Mouse (Mus musculus) erythroblast, embryonic 14.5 days (primary cell): Measurements from ENCODE around the gene Arxes2. TPM values are rescaled to one million over a fixed set of nuclear protein-coding genes. Genes with fewer than 3 reads are reported as not detected.
"Not testable (repeated sequence)": the region's sequence is repeated elsewhere in the genome, so short reads cannot be mapped to it uniquely, and the experiment has no call there.

Experiments
- H3K27me3 ChIP-seq: 2 replicates; pipeline ENCODE4 v1.6.1; 2012; ENCODE audit warnings: inconsistent platforms; ENCODE audit not compliant: control insufficient read depth
- H3K36me3 ChIP-seq: 2 replicates; pipeline ENCODE4 v1.6.1; 2012; ENCODE audit warnings: mild to moderate bottlenecking, inconsistent platforms; ENCODE audit not compliant: control insufficient read depth
- H3K4me1 ChIP-seq: 2 replicates; pipeline ENCODE4 v1.6.1; 2012; ENCODE audit warnings: inconsistent platforms; ENCODE audit not compliant: control insufficient read depth
- H3K4me3 ChIP-seq: replicated peaks from 2 replicates; pipeline ENCODE3; 2012; ENCODE audit warnings: moderate library complexity, mild to moderate bottlenecking, inconsistent platforms
- H3K9me3 ChIP-seq: 2 replicates; pipeline ENCODE4 v1.6.1; 2012; ENCODE audit warnings: low read length, inconsistent platforms, mixed read lengths; ENCODE audit not compliant: control insufficient read depth
- GATA1 ChIP-seq: IDR thresholded peaks from 2 replicates; pipeline ENCODE4 v1.6.1; 2012; ENCODE audit warnings: low read length, inconsistent platforms, mixed read lengths
- TAL1 ChIP-seq: IDR thresholded peaks from 3 replicates; pipeline ENCODE4 v1.6.1; 2012; ENCODE audit warnings: low read length, inconsistent platforms, mixed read lengths
- polyA plus RNA-seq: library from polyadenylated mRNA; stranded (reverse); fragments of >175 nt; gene quantifications from 2 replicates; pipeline ENCODE4 v1.2.3, GENCODE M21; 2012

Gene Arxes2
- polyA plus RNA-seq, 1 experiment: 0.11 TPM

DNA sequence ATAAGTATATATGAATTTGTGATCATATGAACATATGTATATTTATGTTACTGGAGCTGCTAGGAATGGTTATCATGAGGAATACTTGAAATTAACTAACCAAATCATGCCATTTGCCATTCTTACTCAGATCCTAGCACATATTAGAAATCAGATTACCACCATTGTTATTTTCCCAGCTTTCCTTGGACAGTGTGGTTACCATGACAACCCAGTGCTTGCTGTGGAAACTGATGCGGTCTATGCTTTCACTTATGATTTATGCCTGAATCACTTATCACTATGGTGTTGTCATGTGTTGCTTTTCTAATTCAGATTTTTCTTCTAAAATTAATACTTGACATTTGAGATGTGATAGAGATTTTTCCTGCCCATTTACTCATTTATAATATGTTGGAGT, 36.7 kb downstream of the Arxes2 start:
- Histone ChIP-seq H3K36me3 (no peaks in the 10 kb centered on the region), H3K4me3 (no peak overlapping the region), H3K4me1 (no peaks in the 10 kb centered on the region), H3K27me3 (peaks cover 8% of the 10 kb centered on the region), H3K9me3 (no peaks in the 10 kb centered on the region)
- TF ChIP-seq TAL1: no peak

DNA sequence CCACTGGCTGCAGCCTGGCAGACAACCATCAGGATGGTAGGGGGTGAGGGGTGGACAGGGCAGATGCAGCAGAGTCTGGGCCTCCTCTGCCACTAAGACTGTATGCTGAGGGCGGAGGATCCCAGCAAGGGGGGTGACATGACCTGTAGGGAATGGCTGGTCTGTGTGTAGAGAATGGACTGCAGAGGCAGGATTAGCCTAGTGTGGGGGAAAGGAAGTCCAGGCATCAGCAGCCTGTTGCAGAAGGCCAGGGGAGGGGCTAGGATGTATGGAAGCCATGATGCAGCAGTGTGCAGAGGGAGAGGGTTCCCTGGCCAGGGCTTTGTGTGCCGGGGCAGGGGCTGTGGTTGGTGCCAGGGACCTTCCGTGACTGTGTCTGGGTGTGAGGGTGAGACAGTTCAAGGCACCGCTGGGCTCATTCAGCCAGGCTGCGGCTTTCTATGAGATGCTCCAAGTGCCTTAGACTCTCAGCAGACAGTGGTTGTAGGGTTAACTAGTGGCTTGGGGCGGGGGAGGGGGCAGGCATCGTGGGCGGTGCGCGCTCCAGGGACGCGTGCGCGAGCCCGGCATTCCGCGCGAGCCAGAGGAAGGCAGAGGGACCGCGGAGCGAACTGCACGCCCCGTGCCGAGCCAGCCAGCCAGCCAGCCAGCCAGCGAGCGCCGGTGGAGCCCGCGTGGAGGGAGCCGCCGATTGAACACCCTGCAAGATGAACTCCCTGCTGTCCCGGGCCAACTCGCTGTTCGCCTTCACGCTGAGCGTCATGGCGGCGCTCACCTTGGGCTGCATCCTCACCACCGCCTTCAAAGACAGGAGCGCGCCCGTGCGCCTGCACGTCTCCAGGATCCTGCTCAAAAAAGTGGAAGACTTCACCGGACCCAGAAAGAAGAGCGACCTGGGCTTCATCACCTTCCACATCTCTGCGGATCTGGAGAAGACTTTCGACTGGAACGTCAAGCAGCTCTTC, 39.5 kb downstream of the Arxes2 start, which contains the start of gene Arxes1:
TSS of gene Arxes1 (plus strand) at position 569 of the 965 bp plus-strand sequence.
- not testable (repeated sequence) for H3K27me3 ChIP-seq, H3K4me3 ChIP-seq, H3K4me1 ChIP-seq, H3K36me3 ChIP-seq, H3K9me3 ChIP-seq

DNA sequence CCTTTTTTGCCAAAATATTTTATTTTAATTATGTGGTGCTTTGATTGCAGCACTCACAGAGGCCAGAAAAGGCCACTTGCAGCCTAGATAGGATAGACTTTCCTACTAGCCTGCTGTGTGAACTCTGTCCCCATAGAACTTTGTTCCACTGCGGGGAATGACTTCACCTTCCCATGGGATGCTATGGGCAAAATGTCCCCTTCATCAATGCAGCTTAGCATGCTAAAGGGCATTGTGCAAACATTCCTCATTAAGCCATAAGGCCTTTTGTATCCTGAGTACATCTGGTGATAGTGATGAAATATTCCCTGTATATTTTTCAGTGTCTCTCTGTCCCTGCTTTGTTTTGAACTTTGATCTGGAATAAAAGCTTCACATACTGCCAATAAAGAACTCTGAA, 50.1 kb downstream of the Arxes2 start:
- no peak overlapping the region for H3K4me3 ChIP-seq
- no peaks in the 10 kb centered on the region for H3K9me3 ChIP-seq
- H3K36me3 ChIP-seq: no peaks in the 10 kb centered on the region
- TF ChIP-seq TAL1: no peak
- no peak for TF ChIP-seq GATA1
- no peaks in the 10 kb centered on the region for H3K4me1 ChIP-seq
- H3K27me3 ChIP-seq: no peaks in the 10 kb centered on the region

Other genes with a start within 250 kb of the Arxes2 start
- 0.13 and 0.25 TPM in 2 replicates for gene Bhlhb9, start 196.2 kb upstream of the Arxes2 start, polyA plus RNA-seq
- gene Gprasp2, start 154.8 kb upstream of the Arxes2 start, polyA plus RNA-seq: 0.23 TPM in 1 of 2 replicates, not detected in the other
- gene Arxes1, start 39.5 kb downstream of the Arxes2 start, polyA plus RNA-seq: 0.06 TPM in 1 of 2 replicates, not detected in the other
- 0.30 and 0.33 TPM in 2 replicates for gene Bex2, start 74.4 kb downstream of the Arxes2 start, polyA plus RNA-seq
- 0.02 TPM in 1 of 2 replicates, not detected in the other for gene Nxf3, start 91.4 kb downstream of the Arxes2 start, polyA plus RNA-seq
- 4.2 and 7.0 TPM in 2 replicates for gene Bex4, start 145.2 kb downstream of the Arxes2 start, polyA plus RNA-seq
- 5.7 and 10.2 TPM in 2 replicates for gene Tceal8, start 178.5 kb downstream of the Arxes2 start, polyA plus RNA-seq
- gene Tceal5, start 210.1 kb downstream of the Arxes2 start, polyA plus RNA-seq: 0.03 and 0.04 TPM in 2 replicates
- gene Tceal7, start 221.0 kb downstream of the Arxes2 start, polyA plus RNA-seq: not detected in 2 replicates
- 0.73 and 1.5 TPM in 2 replicates for gene Bex1, start 221.7 kb downstream of the Arxes2 start, polyA plus RNA-seq